Mouse (Mus musculus): ENCODE data around the gene Sult6b2.

The Sult6b2 gene

GRCm38 (mm10) chr6:142804402-142804801 is at the start of gene Sult6b2:
TSS of gene Sult6b2 (minus strand) at chr6:142804502.
- no peak for DNase-seq (ENCODE audit: low read depth, low spot score)

- DNase-seq (ENCODE audit: low read depth, low spot score), result no peak
Observed at GRCm38 (mm10) chr6:142852419-142853377, 48.4 kb upstream of the Sult6b2 start.

GRCm38 (mm10) chr6:142850436-142850835 is 46.1 kb upstream of the Sult6b2 start:
- DNase-seq (ENCODE audit: low read depth, low spot score), result no peak

GRCm38 (mm10) chr6:142849326-142849725 is 45.0 kb upstream of the Sult6b2 start:
- DNase-seq (ENCODE audit: low read depth, low spot score), result no peak

- no peak for DNase-seq (ENCODE audit: low read depth, low spot score)
Observed at GRCm38 (mm10) chr6:142847914-142848674, 43.8 kb upstream of the Sult6b2 start.

GRCm38 (mm10) chr6:142846855-142847254 is 42.6 kb upstream of the Sult6b2 start:
- DNase-seq (ENCODE audit: low read depth, low spot score), result no peak

- no peak for DNase-seq (ENCODE audit: low read depth, low spot score)
Observed at GRCm38 (mm10) chr6:142845066-142845465, 40.8 kb upstream of the Sult6b2 start.

- DNase-seq (ENCODE audit: low read depth, low spot score), result no peak
Observed at GRCm38 (mm10) chr6:142844061-142844460, 39.8 kb upstream of the Sult6b2 start.

GRCm38 (mm10) chr6:142838501-142838900 is 34.2 kb upstream of the Sult6b2 start:
- DNase-seq (ENCODE audit: low read depth, low spot score), result no peak

- DNase-seq (ENCODE audit: low read depth, low spot score), result no peak
Observed at GRCm38 (mm10) chr6:142837326-142837725, 33.0 kb upstream of the Sult6b2 start.

- peak; percentile 12 for DNase-seq (ENCODE audit: low read depth, low spot score)
Observed at GRCm38 (mm10) chr6:142835726-142836125, 31.4 kb upstream of the Sult6b2 start.

GRCm38 (mm10) chr6:142834911-142835310 is 30.6 kb upstream of the Sult6b2 start:
- DNase-seq (ENCODE audit: low read depth, low spot score), result no peak

- no peak for DNase-seq (ENCODE audit: low read depth, low spot score)
Observed at GRCm38 (mm10) chr6:142831706-142832105, 27.4 kb upstream of the Sult6b2 start.

GRCm38 (mm10) chr6:142831243-142831642 is 26.9 kb upstream of the Sult6b2 start:
- no peak for DNase-seq (ENCODE audit: low read depth, low spot score)

GRCm38 (mm10) chr6:142830221-142830620 is 25.9 kb upstream of the Sult6b2 start:
- DNase-seq (ENCODE audit: low read depth, low spot score), result no peak

- no peak for DNase-seq (ENCODE audit: low read depth, low spot score)
Observed at GRCm38 (mm10) chr6:142825449-142825848, 21.1 kb upstream of the Sult6b2 start.

- no peak for DNase-seq (ENCODE audit: low read depth, low spot score)
Observed at GRCm38 (mm10) chr6:142823008-142823787, 18.9 kb upstream of the Sult6b2 start.

- no peak for DNase-seq (ENCODE audit: low read depth, low spot score)
Observed at GRCm38 (mm10) chr6:142818306-142818705, 14.0 kb upstream of the Sult6b2 start.

- DNase-seq (ENCODE audit: low read depth, low spot score), result no peak
Observed at GRCm38 (mm10) chr6:142815513-142815912, 11.2 kb upstream of the Sult6b2 start.

GRCm38 (mm10) chr6:142814495-142814921 is 10.2 kb upstream of the Sult6b2 start:
- peak; percentile 88 for DNase-seq (ENCODE audit: low read depth, low spot score)

GRCm38 (mm10) chr6:142814011-142814410 is 9.7 kb upstream of the Sult6b2 start:
- DNase-seq (ENCODE audit: low read depth, low spot score), result no peak

- DNase-seq (ENCODE audit: low read depth, low spot score), result no peak
Observed at GRCm38 (mm10) chr6:142812969-142813368, 8.7 kb upstream of the Sult6b2 start.

Measured in forelimb bud, embryonic 11.5 days (tissue).